Mouse (Mus musculus) limb, embryonic 12.5 days (tissue): Measurements from ENCODE around the gene Pear1. TPM values are rescaled to one million over a fixed set of nuclear protein-coding genes. Genes with fewer than 3 reads are reported as not detected.

Experiments
- ATAC-seq: fragments of 200-750 bp; cut with Nextera tagmentation; 2 replicates; pipeline ENCODE4 v1.8.0; 2017; ENCODE audit warnings: low read depth, moderate TSS enrichment; ENCODE audit not compliant: insufficient number of reproducible peaks, insufficient read depth, low FRiP score, low TSS enrichment
- H3K27ac ChIP-seq: fragments of 300-500 bp; sonication (generic); 2 replicates; pipeline ENCODE4 v1.5.1; 2016; ENCODE audit warnings: mild to moderate bottlenecking, moderate library complexity
- H3K27me3 ChIP-seq: fragments of 300-500 bp; sonication (generic); 2 replicates; pipeline ENCODE4 v1.6.1; 2016; ENCODE audit warnings: mild to moderate bottlenecking, moderate library complexity
- H3K36me3 ChIP-seq: fragments of 300-500 bp; sonication (generic); 2 replicates; pipeline ENCODE4 v1.6.1; 2016; ENCODE audit warnings: mild to moderate bottlenecking, moderate library complexity
- H3K4me1 ChIP-seq: fragments of 300-500 bp; sonication (generic); replicated peaks from 2 replicates; pipeline ENCODE4 v1.6.1; 2016
- H3K4me2 ChIP-seq: fragments of 300-500 bp; sonication (generic); 2 replicates; pipeline ENCODE4 v1.6.1; 2016; ENCODE audit warnings: mild to moderate bottlenecking, moderate library complexity
- H3K4me3 ChIP-seq: fragments of 300-500 bp; sonication (generic); replicated peaks from 2 replicates; pipeline ENCODE4 v1.5.1; 2016; ENCODE audit warnings: mild to moderate bottlenecking
- H3K9ac ChIP-seq: fragments of 300-500 bp; sonication (generic); replicated peaks from 2 replicates; pipeline ENCODE4 v1.6.1; 2016; ENCODE audit warnings: mild to moderate bottlenecking, moderate library complexity
- H3K9me3 ChIP-seq: fragments of 300-500 bp; sonication (generic); 2 replicates; pipeline ENCODE4 v1.6.1; 2016; ENCODE audit warnings: mild to moderate bottlenecking, moderate library complexity
- WGBS: fragments of 180-500 bp; shearing (Covaris S2); methylation state at CpG from one replicate; pipeline ENCODE4 v1.1.7; 2016; 5-methylcytosine and 5-hydroxymethylcytosine counted together
- polyA plus RNA-seq: library from polyadenylated mRNA; unstranded; fragments of >200 nt; fragmentation: Nextera tagmentation; extraction: Ambion mirVana; gene quantifications from 2 replicates; pipeline ENCODE4 v1.2.1, GENCODE M21; 2016

Pear1 gene
- polyA plus RNA-seq, 1 experiment from 2014 or later = 12.0 TPM

DNA sequence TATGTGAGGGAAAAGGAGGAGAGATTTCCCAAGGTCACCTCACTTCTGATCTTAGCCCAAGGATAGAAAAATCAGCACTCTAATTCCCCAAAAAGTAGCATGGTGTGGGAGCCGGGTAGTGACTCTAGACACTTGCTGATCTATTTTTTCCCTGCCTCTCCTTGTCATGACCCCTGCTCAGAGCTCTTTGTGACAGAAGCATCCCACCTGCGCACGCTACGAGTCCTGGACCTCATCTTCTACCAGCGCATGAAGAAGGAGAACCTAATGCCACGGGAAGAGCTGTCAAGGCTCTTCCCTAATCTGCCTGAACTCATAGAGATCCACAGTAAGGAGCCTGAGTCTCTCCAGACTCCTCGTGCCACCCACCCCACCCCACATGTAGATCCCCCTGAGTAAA lies 97.9 kb downstream of the Pear1 start:
- no peak for ATAC-seq
- 93% methylated on average over 7 of the region's 7 CpGs for WGBS

DNA sequence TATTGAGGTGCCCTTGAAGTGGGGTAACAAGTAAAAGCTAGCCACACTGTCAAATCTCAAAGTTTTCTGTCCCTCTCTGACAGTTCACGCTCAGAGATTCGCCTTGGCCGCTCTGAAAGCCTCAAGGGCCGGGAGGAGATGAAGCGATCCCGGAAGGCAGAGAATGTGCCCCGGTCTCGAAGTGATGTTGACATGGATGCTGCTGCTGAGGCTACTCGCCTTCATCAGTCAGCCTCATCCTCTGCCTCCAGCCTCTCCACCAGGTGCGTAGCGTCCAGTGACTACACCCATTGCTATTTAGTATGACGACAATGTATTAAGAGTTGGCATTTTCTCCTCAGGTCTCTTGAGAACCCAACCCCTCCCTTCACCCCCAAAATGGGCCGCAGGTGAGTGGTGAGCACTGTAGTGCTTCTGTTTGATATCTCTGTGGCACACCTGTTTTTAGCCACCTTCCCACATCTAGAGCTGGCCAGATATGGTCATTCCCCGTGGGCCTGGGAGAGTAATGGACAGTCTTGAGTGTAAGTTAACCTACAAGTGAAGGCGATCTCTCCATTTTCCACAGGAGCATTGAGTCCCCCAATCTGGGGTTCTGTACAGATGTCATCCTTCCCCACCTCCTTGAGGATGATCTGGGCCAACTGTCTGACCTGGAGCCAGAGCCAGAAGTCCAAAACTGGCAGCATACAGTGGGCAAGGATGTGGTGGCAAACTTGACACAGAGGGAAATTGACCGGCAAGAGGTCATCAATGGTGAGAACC lies 98.5 kb downstream of the Pear1 start:
- ATAC-seq = no peak
- H3K36me3 ChIP-seq = peaks cover 97% of the 10 kb centered on the region
- no peak overlapping the region for H3K4me2 ChIP-seq
- H3K27ac ChIP-seq = no peak overlapping the region
- H3K4me1 ChIP-seq = no peaks in the 10 kb centered on the region
- H3K9me3 ChIP-seq = no peaks in the 10 kb centered on the region
- H3K9ac ChIP-seq = no peak overlapping the region
- H3K27me3 ChIP-seq = no peaks in the 10 kb centered on the region
- 95% methylated on average over 16 of the region's 16 CpGs for WGBS
- H3K4me3 ChIP-seq = no peak overlapping the region

More for the DNA sequence above, 97.9 kb downstream of the Pear1 start:
- Histone ChIP-seq H3K4me2 (no peak overlapping the region), H3K4me3 (no peak overlapping the region), H3K27me3 (no peaks in the 10 kb centered on the region), H3K36me3 (peaks cover 97% of the 10 kb centered on the region), H3K4me1 (no peaks in the 10 kb centered on the region), H3K9ac (no peak overlapping the region), H3K9me3 (no peaks in the 10 kb centered on the region), H3K27ac (no peak overlapping the region)

DNA sequence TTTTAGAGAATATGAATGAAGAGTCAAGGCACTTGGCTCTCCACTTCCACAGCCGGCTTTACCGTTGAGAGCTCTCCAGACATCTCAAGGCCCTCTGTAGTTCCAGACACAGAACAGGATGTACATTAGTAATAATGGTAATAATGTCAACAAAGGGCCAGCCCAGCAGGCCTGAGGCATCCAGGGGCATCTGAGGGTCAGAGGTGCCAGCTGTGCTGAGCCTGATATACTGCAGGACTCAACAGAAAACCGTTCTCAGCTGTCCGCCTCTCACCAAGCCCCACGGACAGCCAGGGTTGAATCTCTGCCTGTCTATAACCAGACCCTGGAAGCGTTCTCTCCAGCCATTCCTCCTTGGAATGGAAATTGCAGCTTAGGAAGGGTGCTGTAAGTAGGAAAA lies 99.5 kb downstream of the Pear1 start:
- 72% methylated on average over 6 of the region's 6 CpGs for WGBS
- H3K36me3 ChIP-seq = peaks cover 96% of the 10 kb centered on the region
- H3K27ac ChIP-seq = no peak overlapping the region
- H3K4me2 ChIP-seq = no peak overlapping the region
- no peak overlapping the region for H3K9ac ChIP-seq
- no peaks in the 10 kb centered on the region for H3K9me3 ChIP-seq
- H3K4me3 ChIP-seq = no peak overlapping the region
- H3K4me1 ChIP-seq = no peaks in the 10 kb centered on the region
- H3K27me3 ChIP-seq = no peaks in the 10 kb centered on the region
- ATAC-seq = no peak

DNA sequence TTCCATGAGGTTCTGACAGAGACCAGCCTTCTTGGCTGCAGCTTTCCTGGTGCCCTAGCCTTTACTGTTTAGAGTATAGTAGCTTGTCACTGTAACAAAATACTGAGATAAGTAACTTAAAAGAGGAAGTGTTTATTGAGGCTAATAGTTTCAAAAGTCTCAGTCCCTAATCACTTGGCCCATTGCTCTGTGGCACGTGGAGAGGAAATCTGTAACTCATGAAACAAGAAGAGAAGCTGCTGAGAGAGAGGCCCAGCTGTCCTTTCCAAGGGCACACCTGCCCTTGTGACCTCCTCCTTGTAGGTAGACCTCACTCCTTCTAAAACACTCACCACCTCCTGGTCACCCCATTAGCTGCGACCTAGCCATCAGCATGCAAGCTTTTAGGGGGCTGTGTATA lies 105.6 kb downstream of the Pear1 start:
- H3K4me2 ChIP-seq = no peak overlapping the region
- no peak overlapping the region for H3K27ac ChIP-seq
- 77% methylated on average over 2 of the region's 2 CpGs for WGBS
- ATAC-seq = no peak
- no peaks in the 10 kb centered on the region for H3K9me3 ChIP-seq
- peaks cover 98% of the 10 kb centered on the region for H3K36me3 ChIP-seq
- no peaks in the 10 kb centered on the region for H3K27me3 ChIP-seq
- no peaks in the 10 kb centered on the region for H3K4me1 ChIP-seq
- H3K9ac ChIP-seq = no peak overlapping the region
- no peak overlapping the region for H3K4me3 ChIP-seq

Other genes with a start within 250 kb of the Pear1 start
- gene Arhgef11, start 206.7 kb downstream of the Pear1 start, polyA plus RNA-seq = 21.9 and 23.1 TPM in 2 replicates
- 0.33 and 0.39 TPM in 2 replicates for gene Lrrc71, start 75.7 kb downstream of the Pear1 start, polyA plus RNA-seq
- gene Ntrk1, start 29.1 kb downstream of the Pear1 start, polyA plus RNA-seq = 1.5 and 5.1 TPM in 2 replicates
- 0.40 and 0.44 TPM in 2 replicates for gene Insrr, start 27.4 kb downstream of the Pear1 start, polyA plus RNA-seq
- gene Sh2d2a, start 22.4 kb upstream of the Pear1 start, polyA plus RNA-seq = not detected in 2 replicates
- gene Prcc, start 61.3 kb upstream of the Pear1 start, polyA plus RNA-seq = 15.8 and 16.2 TPM in 2 replicates
- 286 and 294 TPM in 2 replicates for gene Hdgf, start 82.0 kb upstream of the Pear1 start, polyA plus RNA-seq
- gene Mrpl24, start 95.2 kb upstream of the Pear1 start, polyA plus RNA-seq = 80.4 and 85.9 TPM in 2 replicates
- 83.2 and 86.4 TPM in 2 replicates for gene Isg20l2, start 106.0 kb upstream of the Pear1 start, polyA plus RNA-seq
- gene Rrnad1, start 106.4 kb upstream of the Pear1 start, polyA plus RNA-seq = 22.4 and 26.5 TPM in 2 replicates
- 614 and 667 TPM in 2 replicates for gene Crabp2, start 124.4 kb upstream of the Pear1 start, polyA plus RNA-seq
- gene Nes, start 146.8 kb upstream of the Pear1 start, polyA plus RNA-seq = 29.4 and 32.5 TPM in 2 replicates
- 0.13 and 0.65 TPM in 2 replicates for gene Bcan, start 175.9 kb upstream of the Pear1 start, polyA plus RNA-seq
- gene Hapln2, start 203.3 kb upstream of the Pear1 start, polyA plus RNA-seq = 0.10 and 0.12 TPM in 2 replicates
- 30.8 and 31.1 TPM in 2 replicates for gene Gpatch4, start 218.8 kb upstream of the Pear1 start, polyA plus RNA-seq
- 179 and 185 TPM in 2 replicates for gene Naxe, start 234.2 kb upstream of the Pear1 start, polyA plus RNA-seq